In genomic region chr5:88499781-88500180, GRCm38 (mm10) we compare ENCODE assay signal across 20 mouse cellular contexts. TPM values are rescaled to one million over a fixed set of nuclear protein-coding genes. Genes with fewer than 3 reads are reported as not detected.
A peak's percentile ranks its signal among the peaks of the same experiment; 100 is the strongest.
DNase-seq lines count a peak whose midpoint lies in the region; ATAC-seq lines count a peak whose summit lies in the region.
"Had no signal": no experiment of that assay in that cellular context is flagged by ENCODE, and none has a peak within 500 bp of the region (broad histone marks: within the 10 kb centered on the region; RNA-seq: fewer than 3 reads in every experiment).

No protein-coding gene starts in this region.

- no peaks in the 10 kb centered on the region for H3K27me3 ChIP-seq in midbrain, embryonic 11.5 days (ENCODE audit: control insufficient read depth, insufficient read depth, low read length)
- no peaks in the 10 kb centered on the region for H3K27me3 ChIP-seq in midbrain, embryonic 16.5 days (ENCODE audit: control insufficient read depth, insufficient read depth, low read depth, low read length)
- no peaks in the 10 kb centered on the region for H3K27me3 ChIP-seq in intestine, embryonic 15.5 days (replicated peaks)
- no peaks in the 10 kb centered on the region for H3K27me3 ChIP-seq in forebrain, embryonic 13.5 days
- H3K27me3 ChIP-seq: embryonic facial prominence, embryonic 12.5 days; limb, embryonic 12.5 days; liver, embryonic 15.5 days; midbrain, embryonic 13.5 days; neural tube, embryonic 12.5 days; stomach, embryonic 15.5 days had no signal

- no peaks in the 10 kb centered on the region for H3K9me3 ChIP-seq in midbrain, embryonic 11.5 days (ENCODE audit: control insufficient read depth, low read length)
- H3K9me3 ChIP-seq in midbrain, embryonic 16.5 days (replicated peaks; ENCODE audit: control insufficient read depth, low read length, poor library complexity, severe bottlenecking): no peaks in the 10 kb centered on the region
- no peaks in the 10 kb centered on the region for H3K9me3 ChIP-seq in intestine, embryonic 15.5 days
- H3K9me3 ChIP-seq in forebrain, embryonic 13.5 days (replicated peaks): no peaks in the 10 kb centered on the region; the same call in 1 of the 2 replicates
- H3K9me3 ChIP-seq: embryonic facial prominence, embryonic 12.5 days; limb, embryonic 12.5 days; liver, embryonic 15.5 days; midbrain, embryonic 13.5 days; neural tube, embryonic 12.5 days; stomach, embryonic 15.5 days had no signal

- H3K36me3 ChIP-seq in midbrain, embryonic 11.5 days (ENCODE audit: control insufficient read depth, insufficient read depth, low read length): no peaks in the 10 kb centered on the region
- no peaks in the 10 kb centered on the region for H3K36me3 ChIP-seq in midbrain, embryonic 16.5 days (ENCODE audit: control insufficient read depth, insufficient read depth, low read length)
- H3K36me3 ChIP-seq in intestine, embryonic 15.5 days: no peaks in the 10 kb centered on the region
- H3K36me3 ChIP-seq in forebrain, embryonic 13.5 days (ENCODE audit: poor library complexity, severe bottlenecking): no peaks in the 10 kb centered on the region
- H3K36me3 ChIP-seq: embryonic facial prominence, embryonic 12.5 days; limb, embryonic 12.5 days; liver, embryonic 15.5 days; midbrain, embryonic 13.5 days; neural tube, embryonic 12.5 days; stomach, embryonic 15.5 days had no signal

- no peak overlapping the region for H3K4me2 ChIP-seq in midbrain, embryonic 11.5 days
- no peak overlapping the region for H3K4me2 ChIP-seq in midbrain, embryonic 16.5 days (ENCODE audit: low read length)
- no peak overlapping the region for H3K4me2 ChIP-seq in intestine, embryonic 15.5 days (replicated peaks)
- H3K4me2 ChIP-seq in forebrain, embryonic 13.5 days: no peak overlapping the region
- H3K4me2 ChIP-seq: embryonic facial prominence, embryonic 12.5 days; limb, embryonic 12.5 days; liver, embryonic 15.5 days; midbrain, embryonic 13.5 days; neural tube, embryonic 12.5 days; stomach, embryonic 15.5 days had no signal

- no peak for DNase-seq in midbrain, embryonic 11.5 days (ENCODE audit: low spot score, missing footprints)
- peak; percentile 8 to 35 for DNase-seq in thymus, postnatal 36 days
- no peak for DNase-seq in retina, embryonic 14.5 days (ENCODE audit: low spot score)
- DNase-seq: adrenal gland, postnatal 14 days; cerebellum, postnatal 14 days; heart, postnatal 36 days; kidney, postnatal 36 days; right cerebral cortex, postnatal 4 days had no signal

- WGBS in midbrain, embryonic 11.5 days: 88% methylated on average over 3 of the region's 3 CpGs
- 93% methylated on average over 3 of the region's 3 CpGs for WGBS in midbrain, embryonic 16.5 days
- 80% methylated on average over 3 of the region's 3 CpGs for WGBS in intestine, embryonic 15.5 days
- 90% methylated on average over 3 of the region's 3 CpGs for WGBS in forebrain, embryonic 13.5 days

- H3K4me3 ChIP-seq in midbrain, embryonic 11.5 days (ENCODE audit: low read depth, low read length): no peak overlapping the region
- H3K4me3 ChIP-seq in midbrain, embryonic 16.5 days (ENCODE audit: low read depth, low read length): no peak overlapping the region
- H3K4me3 ChIP-seq in intestine, embryonic 15.5 days (replicated peaks): no peak overlapping the region
- H3K4me3 ChIP-seq in forebrain, embryonic 13.5 days: no peak overlapping the region
- H3K4me3 ChIP-seq: embryonic facial prominence, embryonic 12.5 days; limb, embryonic 12.5 days; liver, embryonic 15.5 days; midbrain, embryonic 13.5 days; neural tube, embryonic 12.5 days; stomach, embryonic 15.5 days had no signal

- no peak overlapping the region for H3K9ac ChIP-seq in midbrain, embryonic 11.5 days (ENCODE audit: low read length)
- no peak overlapping the region for H3K9ac ChIP-seq in midbrain, embryonic 16.5 days (ENCODE audit: low read depth, low read length)
- H3K9ac ChIP-seq in intestine, embryonic 15.5 days: no peak overlapping the region
- no peak overlapping the region for H3K9ac ChIP-seq in forebrain, embryonic 13.5 days
- H3K9ac ChIP-seq: embryonic facial prominence, embryonic 12.5 days; limb, embryonic 12.5 days; liver, embryonic 15.5 days; midbrain, embryonic 13.5 days; neural tube, embryonic 12.5 days; stomach, embryonic 15.5 days had no signal

- no peaks in the 10 kb centered on the region for H3K4me1 ChIP-seq in midbrain, embryonic 11.5 days (ENCODE audit: control insufficient read depth, insufficient read depth, low read length)
- H3K4me1 ChIP-seq in midbrain, embryonic 16.5 days (ENCODE audit: control insufficient read depth, insufficient read depth, low read length): no peaks in the 10 kb centered on the region
- H3K4me1 ChIP-seq in intestine, embryonic 15.5 days (replicated peaks): no peaks in the 10 kb centered on the region
- H3K4me1 ChIP-seq in forebrain, embryonic 13.5 days: no peaks in the 10 kb centered on the region
- H3K4me1 ChIP-seq: embryonic facial prominence, embryonic 12.5 days; limb, embryonic 12.5 days; liver, embryonic 15.5 days; midbrain, embryonic 13.5 days; neural tube, embryonic 12.5 days; stomach, embryonic 15.5 days had no signal

- 0 out of 2 replicates have a peak, but pooled peaks have one; percentile 14 for ATAC-seq in midbrain, embryonic 11.5 days (ENCODE audit: low FRiP score)
- ATAC-seq in midbrain, embryonic 16.5 days: no peak
- peak; percentile 52; the same call in 1 of the 2 replicates for ATAC-seq in common myeloid progenitor, adult 5-6 weeks (replicated peaks; ENCODE audit: low read depth, poor library complexity, severe bottlenecking)
- peak; percentile 45; the same call in 1 of the 2 replicates for ATAC-seq in intestine, embryonic 15.5 days
- no peak for ATAC-seq in forebrain, embryonic 13.5 days
- ATAC-seq: midbrain, embryonic 13.5 days had no signal

- H3K27ac ChIP-seq in midbrain, embryonic 11.5 days (ENCODE audit: low read depth, low read length): no peak overlapping the region
- H3K27ac ChIP-seq in midbrain, embryonic 16.5 days (ENCODE audit: low read length): no peak overlapping the region
- H3K27ac ChIP-seq in intestine, embryonic 15.5 days: no peak overlapping the region
- no peak overlapping the region for H3K27ac ChIP-seq in forebrain, embryonic 13.5 days
- H3K27ac ChIP-seq: embryonic facial prominence, embryonic 12.5 days; limb, embryonic 12.5 days; liver, embryonic 15.5 days; midbrain, embryonic 13.5 days; neural tube, embryonic 12.5 days; stomach, embryonic 15.5 days had no signal

RNA-seq across cellular contexts. Expression of gene Enam, which starts 12.0 kb away (rescaled TPM):
- polyA plus RNA-seq in midbrain, embryonic 11.5 days (2014; fragmentation: Nextera tagmentation; extraction: Ambion mirVana): not detected in 2 replicates
- polyA plus RNA-seq in midbrain, embryonic 16.5 days (2015; fragmentation: Nextera tagmentation; extraction: Ambion mirVana): not detected in 2 replicates
- not detected in 2 replicates for total RNA-seq in common myeloid progenitor, adult 5-6 weeks (2017)
- not detected in 2 replicates for polyA plus RNA-seq in intestine, embryonic 15.5 days (2015; fragmentation: Nextera tagmentation; extraction: Ambion mirVana)
- polyA plus RNA-seq in forebrain, embryonic 13.5 days (2015; fragmentation: Nextera tagmentation; extraction: Ambion mirVana): not detected in 2 replicates
- total RNA-seq: adrenal gland, postnatal 14 days; heart, postnatal 36 days; layer of hippocampus, postnatal 14 days had no signal
- polyA plus RNA-seq: forebrain, embryonic 11.5 days; liver, embryonic 15.5 days; midbrain, embryonic 13.5 days; neural tube, embryonic 12.5 days; stomach, embryonic 15.5 days had no signal

RNA-seq across cellular contexts. Expression of gene Jchain, which starts 27.9 kb away (rescaled TPM):
- polyA plus RNA-seq in midbrain, embryonic 11.5 days (2014; fragmentation: Nextera tagmentation; extraction: Ambion mirVana): 0.34 TPM in 1 of 2 replicates, not detected in the other
- polyA plus RNA-seq in midbrain, embryonic 16.5 days (2015; fragmentation: Nextera tagmentation; extraction: Ambion mirVana): 0.20 and 0.44 TPM in 2 replicates
- total RNA-seq in common myeloid progenitor, adult 5-6 weeks (2017): 2.8 TPM in 1 of 2 replicates, not detected in the other
- polyA plus RNA-seq in intestine, embryonic 15.5 days (2015; fragmentation: Nextera tagmentation; extraction: Ambion mirVana): 0.20 TPM in 1 of 2 replicates, not detected in the other
- polyA plus RNA-seq in forebrain, embryonic 13.5 days (2015; fragmentation: Nextera tagmentation; extraction: Ambion mirVana): 0.18 and 0.38 TPM in 2 replicates
- polyA plus RNA-seq: limb, embryonic 12.5 days had no signal

RNA-seq across cellular contexts. Expression of gene Ambn, which starts 44.0 kb away (rescaled TPM):
- polyA plus RNA-seq in midbrain, embryonic 11.5 days (2014; fragmentation: Nextera tagmentation; extraction: Ambion mirVana): not detected in 2 replicates
- polyA plus RNA-seq in midbrain, embryonic 16.5 days (2015; fragmentation: Nextera tagmentation; extraction: Ambion mirVana): not detected in 2 replicates
- total RNA-seq in common myeloid progenitor, adult 5-6 weeks (2017): not detected in 2 replicates
- not detected in 2 replicates for polyA plus RNA-seq in intestine, embryonic 15.5 days (2015; fragmentation: Nextera tagmentation; extraction: Ambion mirVana)
- polyA plus RNA-seq in forebrain, embryonic 13.5 days (2015; fragmentation: Nextera tagmentation; extraction: Ambion mirVana): not detected in 2 replicates
- total RNA-seq: adrenal gland, postnatal 14 days; heart, postnatal 36 days; layer of hippocampus, postnatal 14 days had no signal
- polyA plus RNA-seq: forebrain, embryonic 11.5 days; liver, embryonic 15.5 days; midbrain, embryonic 13.5 days; neural tube, embryonic 12.5 days; stomach, embryonic 15.5 days had no signal

RNA-seq across cellular contexts. Expression of gene Utp3, which starts 54.5 kb away (rescaled TPM):
- 68.4 and 73.0 TPM in 2 replicates for polyA plus RNA-seq in midbrain, embryonic 11.5 days (2014; fragmentation: Nextera tagmentation; extraction: Ambion mirVana)
- 48.3 and 49.8 TPM in 2 replicates for polyA plus RNA-seq in midbrain, embryonic 16.5 days (2015; fragmentation: Nextera tagmentation; extraction: Ambion mirVana)
- 71.3 and 76.3 TPM in 2 replicates for total RNA-seq in common myeloid progenitor, adult 5-6 weeks (2017)
- 59.4 and 61.2 TPM in 2 replicates for polyA plus RNA-seq in intestine, embryonic 15.5 days (2015; fragmentation: Nextera tagmentation; extraction: Ambion mirVana)
- polyA plus RNA-seq in forebrain, embryonic 13.5 days (2015; fragmentation: Nextera tagmentation; extraction: Ambion mirVana): 57.2 and 62.9 TPM in 2 replicates

Comparison
In these comparisons a context has a peak if more than half of its experiments do, and no peak if none do; other contexts are left out.
1. ATAC-seq: peak in midbrain, embryonic 11.5 days (single experiment), common myeloid progenitor, adult 5-6 weeks (single experiment) and intestine, embryonic 15.5 days (single experiment); none in midbrain, embryonic 16.5 days (single experiment) and forebrain, embryonic 13.5 days (single experiment).
2. DNase-seq: peak in thymus, postnatal 36 days (2 of 2); none in midbrain, embryonic 11.5 days (single experiment) and retina, embryonic 14.5 days (single experiment).